Mouse (Mus musculus) heart, postnatal 36 days (tissue): ENCODE measurements around the gene Snrpf. TPM values are rescaled to one million over a fixed set of nuclear protein-coding genes. Genes with fewer than 3 reads are reported as not detected.

Experiments
- DNase-seq, 2 experiments: peaks; one replicate each; pipeline ENCODE4 v3.0.0; 2021 to 2022
- intact Hi-C: fragments of 180-260 bp; cut with DNase I; formaldehyde crosslinking; loops from one replicate; pipeline ENCODE4 v1.15.1; 2025
- total RNA-seq, 2 experiments: library from RNA; stranded (reverse); gene quantifications; 2 replicates each; pipeline ENCODE4 v1.2.3; 2021

The Snrpf gene
- total RNA-seq, 2 experiments from 2014 or later, result 7.4 to 11.5 TPM

DNA sequence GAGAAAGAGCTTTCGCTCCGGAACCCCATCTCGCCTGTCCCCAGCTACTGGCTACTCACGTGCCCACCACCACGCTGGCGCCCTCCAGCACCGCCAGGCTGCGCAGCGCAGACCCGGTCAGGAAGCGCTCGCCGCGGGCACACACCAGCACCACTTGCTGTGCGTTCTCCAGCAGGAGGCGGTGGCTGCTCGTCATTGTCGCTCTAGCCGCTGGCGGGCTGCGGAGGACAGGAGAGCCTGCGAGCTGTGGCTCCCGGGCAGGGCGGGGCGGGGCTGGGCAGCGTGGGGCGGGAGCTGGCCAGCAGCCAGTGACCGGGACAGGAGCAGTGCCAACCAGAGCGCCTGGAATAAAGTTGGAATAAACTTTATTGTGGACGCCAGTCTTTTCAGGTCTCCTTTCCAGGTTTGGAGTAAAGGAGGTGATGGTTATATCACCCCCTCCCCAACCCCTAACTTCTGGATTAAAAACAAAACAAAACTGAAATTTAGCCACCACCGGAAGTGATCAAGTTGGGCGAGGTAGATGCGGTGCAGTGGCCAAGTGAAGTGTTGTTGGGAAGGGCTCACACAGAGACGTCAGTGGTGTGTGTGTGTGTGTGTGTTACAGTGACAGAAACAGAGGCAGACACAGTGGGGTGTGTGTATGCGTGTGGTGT is 49.6 kb downstream of the Snrpf start, which contains the start of gene Amdhd1:
Gene Amdhd1 (minus strand): TSS at position 259 of the 656 bp plus-strand sequence.
- intact Hi-C loops, result loop anchor here (10.0 kb wide), 1 partner anchor 475 kb away; no protein-coding TSS in a partner anchor
- DNase-seq, result peak; percentile 75 to 78

DNA sequence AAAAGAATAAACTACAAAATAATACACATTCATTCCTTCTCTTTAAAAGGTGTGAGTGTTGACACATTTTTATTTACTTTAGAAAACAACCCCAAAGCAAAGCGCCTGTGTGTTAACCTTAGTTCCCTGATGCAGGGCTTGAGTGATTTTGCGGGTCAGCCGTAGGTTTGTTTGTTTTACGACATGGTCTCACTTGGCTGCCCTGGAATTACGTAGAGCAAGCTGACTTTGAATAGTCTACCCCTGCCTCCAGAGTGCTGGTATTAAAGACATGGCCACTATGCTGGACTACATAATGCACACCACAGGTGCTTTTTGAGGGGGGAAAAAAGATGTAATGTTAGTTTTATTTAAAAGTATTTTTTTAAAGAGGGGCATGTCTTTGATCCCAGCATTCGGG is 50.7 kb downstream of the Snrpf start:
- DNase-seq, result no peak
- intact Hi-C loops, result no loop called here

DNA sequence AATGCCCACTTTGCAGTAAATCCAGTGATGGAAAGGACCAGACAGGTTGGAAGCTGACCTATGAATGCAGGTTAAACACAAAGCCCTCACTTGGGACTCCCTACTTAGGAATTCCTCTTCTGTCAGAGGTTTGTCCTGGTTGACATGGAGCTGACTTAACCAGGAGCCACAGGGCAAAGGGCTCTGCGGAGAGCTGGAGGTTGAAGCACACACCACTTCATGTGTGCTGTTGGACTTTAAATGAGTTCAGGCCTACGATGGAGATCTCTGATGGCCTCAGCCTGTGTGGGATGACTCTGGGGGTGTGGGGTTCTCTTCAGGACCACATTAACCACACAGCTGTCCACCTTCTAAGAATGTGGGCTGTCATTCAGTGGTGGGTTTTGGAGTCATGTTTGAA is 51.2 kb downstream of the Snrpf start:
- no peak for DNase-seq
- intact Hi-C loops, result no loop called here

Other genes starting within 250 kb of the Snrpf start
- gene Lta4h, start 136.3 kb downstream of the Snrpf start, total RNA-seq, result 10 to 100 TPM; 33.6 to 34.8 TPM
- under 1 TPM; 0.14 to 0.41 TPM for gene Hal, start 100.9 kb downstream of the Snrpf start, total RNA-seq
- not detected for gene Amdhd1, start 49.7 kb downstream of the Snrpf start, total RNA-seq
- not detected for gene Ccdc38, start 49.1 kb downstream of the Snrpf start, total RNA-seq
- gene Ntn4, start 51.0 kb upstream of the Snrpf start, total RNA-seq, result 10 to 100 TPM; 12.5 to 13.7 TPM
- not detected for gene Usp44, start 241.8 kb upstream of the Snrpf start, total RNA-seq